Mouse (Mus musculus) cerebellum, adult 18-20 months (tissue): ENCODE data around the gene Chst8.

Experiments
- DNase-seq, 2 experiments: peaks; one replicate each; pipeline ENCODE4 v3.0.0; 2021

The Chst8 gene

DNA sequence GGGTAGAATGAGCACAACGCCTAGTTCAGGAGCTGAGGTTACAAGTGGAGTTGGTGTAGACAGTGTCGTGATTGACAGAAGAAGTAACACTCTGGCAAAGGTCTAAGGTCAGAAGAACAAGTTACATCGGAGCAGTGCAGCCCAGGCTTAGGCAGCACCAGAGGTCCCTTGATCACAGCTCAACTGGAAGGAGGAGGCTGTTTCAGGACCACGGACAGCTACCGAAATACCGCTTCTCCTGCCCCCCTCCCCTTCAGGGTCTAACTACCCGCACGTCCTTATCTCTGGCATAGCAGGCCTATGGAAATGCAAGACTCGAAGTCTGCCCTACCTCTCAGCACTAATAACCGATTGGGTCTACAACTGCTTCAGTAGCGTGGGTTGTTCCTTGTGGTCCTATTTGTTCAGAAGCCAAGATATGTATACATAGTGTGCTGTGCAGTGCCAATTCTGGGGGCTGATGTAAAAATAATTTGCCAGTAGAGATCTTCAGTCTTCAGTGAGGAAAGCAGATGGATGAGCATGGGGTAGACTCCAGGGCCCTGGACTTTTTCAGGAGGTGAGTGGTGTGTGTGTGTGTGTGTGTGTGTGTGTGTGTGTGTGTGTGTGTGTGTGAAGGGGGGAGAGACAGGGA lies 109.7 kb downstream of the Chst8 start:
- DNase-seq, result no peak

DNA sequence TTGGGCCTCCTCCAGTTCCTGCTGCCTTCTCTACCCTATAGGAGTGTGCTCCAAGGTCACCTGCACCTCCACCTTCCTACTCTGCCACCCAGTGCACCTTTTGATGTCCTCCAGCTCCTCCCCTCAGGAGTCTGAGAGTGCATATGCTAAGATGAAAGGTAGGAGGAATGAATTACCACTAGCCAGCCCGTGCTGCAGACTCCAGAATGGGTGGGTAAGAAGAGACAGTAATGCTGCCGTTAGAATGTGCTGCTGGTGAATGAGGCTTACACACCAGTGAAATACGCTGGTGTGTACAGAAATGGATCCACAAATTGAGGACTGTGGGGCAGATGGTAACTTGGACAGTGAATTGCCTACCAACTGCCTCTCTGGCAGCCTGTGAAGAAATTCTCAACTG lies 112.6 kb downstream of the Chst8 start:
- no peak for DNase-seq

DNA sequence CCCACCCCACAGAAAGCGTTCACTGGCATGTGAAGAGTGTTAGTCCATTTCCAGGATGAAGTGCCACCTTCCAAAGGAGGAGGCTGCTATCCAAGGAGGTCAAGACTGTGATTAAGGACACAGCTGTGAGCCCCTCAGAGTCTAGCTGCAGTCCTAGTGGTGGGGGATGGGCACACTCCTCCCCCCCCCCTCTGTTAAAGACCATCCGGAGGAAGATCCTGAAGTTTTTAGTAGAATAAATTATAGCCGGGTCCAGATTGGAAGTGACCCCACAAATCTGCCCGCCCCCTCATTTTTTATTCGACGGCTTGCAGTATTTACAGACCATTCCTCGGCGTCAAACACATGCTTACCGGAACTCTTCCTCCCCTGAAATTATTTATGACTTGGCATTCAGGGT lies 114.3 kb downstream of the Chst8 start:
- no peak for DNase-seq

DNA sequence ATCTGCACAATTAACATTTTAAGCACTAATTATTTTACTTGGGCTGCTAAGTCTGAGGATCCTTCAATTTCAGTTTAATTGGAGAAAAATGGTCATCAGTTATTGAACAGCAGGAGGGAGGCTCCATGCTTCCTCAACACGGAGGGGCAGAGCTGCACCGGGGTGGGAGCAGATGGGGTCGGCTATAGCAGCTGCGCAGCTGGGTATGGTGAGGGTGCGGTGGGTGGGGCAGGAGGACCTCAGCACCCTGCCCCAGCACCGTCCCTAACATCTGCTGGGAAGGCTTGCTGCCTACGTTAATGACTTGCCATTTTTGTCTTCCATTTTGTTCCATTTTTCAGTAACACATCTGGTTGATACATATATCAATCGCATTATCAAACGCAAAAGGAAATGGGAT lies 116.4 kb downstream of the Chst8 start:
- DNase-seq, result no peak

DNA sequence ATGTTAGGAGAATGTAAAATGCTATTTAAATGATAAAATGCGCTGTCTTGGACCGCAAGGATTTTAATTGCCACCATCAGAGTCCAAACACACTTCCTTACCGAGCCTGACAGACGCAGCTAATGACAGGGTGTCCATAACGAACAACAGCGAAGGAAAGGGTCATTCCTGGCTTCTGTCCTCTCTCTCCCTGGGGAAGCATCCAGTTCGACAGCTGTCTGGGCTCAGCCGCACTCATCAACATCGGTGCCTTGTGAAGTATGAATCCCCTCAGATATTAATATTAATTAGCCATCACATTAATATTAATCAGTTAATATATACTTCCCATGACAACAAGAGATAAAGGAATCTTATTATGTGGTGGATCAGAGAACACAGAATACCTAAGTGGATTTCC lies 117.6 kb downstream of the Chst8 start:
- DNase-seq, result no peak

DNA sequence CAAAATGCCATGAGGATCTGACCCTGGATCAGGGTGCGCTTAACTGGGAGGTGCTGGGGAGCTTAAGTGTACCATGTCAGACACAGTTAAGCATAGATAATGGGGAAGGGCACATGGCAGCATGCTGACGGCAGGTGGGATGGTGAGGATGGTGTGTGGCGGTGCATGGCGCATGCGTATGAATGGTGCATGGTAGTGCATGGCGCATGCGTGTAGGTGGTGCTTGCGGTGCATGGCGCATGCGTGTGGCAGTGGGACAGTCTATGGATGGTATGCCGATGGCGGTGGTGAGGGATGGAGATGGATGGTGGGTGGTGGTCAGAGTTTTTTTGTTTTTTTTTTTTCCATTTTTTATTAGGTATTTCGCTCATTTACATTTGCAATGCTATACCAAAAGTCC lies 118.6 kb downstream of the Chst8 start:
- no peak for DNase-seq

DNA sequence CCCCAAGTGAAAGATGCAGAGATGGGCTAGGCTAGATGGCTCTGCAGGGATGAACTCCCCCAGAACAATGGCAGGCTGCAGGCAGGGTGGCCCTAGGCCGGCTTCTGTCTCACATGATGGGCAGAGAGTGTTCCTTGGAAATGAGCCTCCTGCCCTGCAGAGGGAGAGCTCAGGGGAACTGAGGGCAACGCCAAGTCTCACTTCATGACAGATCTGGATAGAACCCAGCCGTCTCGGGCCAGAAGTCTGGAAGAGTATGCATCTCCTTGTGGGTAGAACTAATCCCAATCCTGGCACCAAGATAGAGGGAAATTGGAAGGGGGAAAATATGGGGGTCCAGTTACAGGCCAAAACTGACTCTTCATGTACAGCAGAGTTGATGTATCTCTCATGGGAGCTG lies 119.4 kb downstream of the Chst8 start:
- DNase-seq, result no peak

DNA sequence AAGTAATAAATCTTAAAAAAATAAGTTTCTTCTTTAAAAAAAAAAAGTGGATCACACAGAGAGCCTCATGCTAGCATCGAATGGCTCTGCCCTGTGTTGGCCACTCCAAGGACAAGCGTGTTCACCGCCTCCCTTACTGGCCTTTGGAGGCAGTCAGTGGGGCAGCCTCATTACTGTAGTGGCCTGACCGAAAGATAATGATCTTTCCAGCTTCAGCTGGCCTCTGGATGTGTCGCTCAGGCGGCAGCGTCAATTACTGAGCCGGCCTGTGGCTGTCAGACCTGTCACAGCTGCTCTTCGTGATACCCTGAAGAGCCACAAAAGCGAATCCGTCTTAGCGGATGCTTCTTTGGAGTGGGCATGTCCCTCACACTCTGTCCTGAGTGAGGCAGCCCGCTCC lies 122.4 kb downstream of the Chst8 start:
- DNase-seq, result no peak

DNA sequence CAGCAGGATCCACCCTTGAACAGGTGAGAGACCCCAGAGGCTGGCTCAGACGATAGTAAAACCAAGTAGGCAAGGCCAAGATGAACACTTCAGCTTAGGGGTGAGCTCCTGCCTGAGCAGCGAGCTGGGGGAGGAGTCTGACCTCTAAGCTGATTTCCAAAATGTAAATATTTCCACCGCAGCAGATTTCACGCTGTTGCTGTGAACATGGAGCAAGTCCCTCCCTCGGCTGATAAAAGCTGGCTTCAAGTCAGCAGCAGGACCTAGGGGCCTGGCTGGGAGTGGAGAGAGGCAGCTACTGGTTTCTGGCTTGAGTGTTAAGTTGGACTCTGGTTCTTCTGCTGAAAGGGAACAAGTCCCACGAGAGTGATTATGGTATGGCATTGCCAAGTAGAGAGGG lies 123.5 kb downstream of the Chst8 start:
- no peak for DNase-seq

DNA sequence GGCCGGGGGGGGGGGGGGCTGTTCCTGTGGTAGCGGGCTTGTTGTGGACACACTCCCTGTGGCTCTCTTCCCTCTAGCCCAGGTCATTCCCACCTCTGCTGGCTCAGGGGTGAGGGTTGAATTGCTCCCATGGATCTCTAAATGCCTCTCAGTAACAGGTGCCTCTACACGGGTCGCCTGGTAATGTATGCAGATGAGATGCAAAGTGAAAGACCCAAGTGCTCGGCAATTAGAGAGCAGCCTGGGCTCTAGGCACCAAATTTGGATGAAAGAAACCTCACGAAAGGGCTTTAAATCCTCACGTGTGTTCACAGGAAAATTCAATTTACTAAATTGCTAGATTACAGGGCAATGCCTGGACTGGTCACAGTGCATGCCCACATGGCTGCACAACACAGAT lies 126.7 kb downstream of the Chst8 start:
- no peak for DNase-seq

DNA sequence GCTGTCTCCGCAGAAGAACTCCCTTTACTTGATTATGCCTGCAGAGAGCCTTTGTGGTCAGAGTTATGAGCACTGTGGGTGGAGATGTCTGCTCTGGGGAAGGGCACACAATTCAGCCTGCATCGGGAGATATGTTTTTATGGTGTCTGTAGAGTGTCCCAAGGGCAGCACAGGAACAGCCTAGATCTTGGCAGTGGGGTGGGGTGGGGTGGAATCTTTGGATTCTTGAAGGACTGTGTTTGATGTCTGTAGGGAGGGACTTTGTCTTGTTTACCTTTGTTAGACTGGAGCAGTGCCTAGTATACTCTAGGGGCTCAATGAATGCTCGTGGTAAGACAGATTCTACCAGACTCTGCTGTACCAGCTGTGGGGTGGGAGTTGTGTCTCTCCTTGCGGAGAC lies 127.3 kb downstream of the Chst8 start:
- DNase-seq, result no peak

DNA sequence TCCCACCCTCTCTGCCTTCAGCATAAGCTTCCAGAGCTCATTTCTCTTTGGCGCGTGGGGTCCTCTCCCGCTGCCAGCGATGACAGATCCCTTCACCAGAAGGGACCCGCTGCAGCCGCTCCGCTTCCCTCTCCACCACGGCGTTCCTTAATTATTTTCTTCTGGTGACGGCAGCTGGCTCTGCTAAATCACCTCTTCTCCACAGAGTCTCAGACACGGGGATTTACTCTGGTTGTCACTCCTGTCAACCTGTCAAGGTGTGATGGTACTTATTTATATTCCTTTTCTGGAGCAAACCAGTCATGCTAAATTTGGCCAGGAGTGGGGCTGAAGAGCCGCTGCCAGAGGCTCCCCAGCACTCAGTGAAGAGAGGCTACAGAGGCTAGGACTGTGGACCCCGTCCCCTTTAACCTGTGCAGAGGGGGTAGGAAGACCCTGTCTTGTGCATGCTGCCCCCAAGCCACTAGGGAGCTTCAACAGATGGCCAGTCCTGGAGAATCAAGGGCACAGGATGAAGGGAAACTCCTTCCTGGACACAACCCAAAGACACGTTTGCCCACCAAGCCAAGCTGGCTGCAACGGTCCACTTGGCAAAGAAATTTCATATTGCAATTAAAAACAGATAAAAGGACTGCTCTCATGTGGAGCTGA lies 131.6 kb downstream of the Chst8 start:
- DNase-seq, result no peak

DNA sequence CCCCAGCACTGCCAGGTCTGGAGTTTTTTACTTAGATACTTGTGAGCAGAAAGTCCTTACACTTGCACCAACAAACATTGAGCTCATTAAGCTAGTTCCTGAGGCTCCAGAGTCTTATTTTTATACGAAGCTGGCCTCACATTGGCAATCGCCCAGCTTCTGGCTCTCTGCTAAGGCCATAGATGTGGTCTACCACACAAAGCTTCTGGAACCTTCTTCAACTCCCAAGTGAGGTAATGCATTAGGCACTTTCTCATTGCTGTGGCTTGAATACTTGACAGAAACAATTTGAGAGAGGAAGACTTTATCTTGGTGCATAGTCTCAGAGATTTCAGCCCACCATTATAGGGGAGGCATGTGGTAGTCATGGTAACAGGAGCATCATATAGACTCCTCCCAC lies 132.6 kb downstream of the Chst8 start:
- no peak for DNase-seq

DNA sequence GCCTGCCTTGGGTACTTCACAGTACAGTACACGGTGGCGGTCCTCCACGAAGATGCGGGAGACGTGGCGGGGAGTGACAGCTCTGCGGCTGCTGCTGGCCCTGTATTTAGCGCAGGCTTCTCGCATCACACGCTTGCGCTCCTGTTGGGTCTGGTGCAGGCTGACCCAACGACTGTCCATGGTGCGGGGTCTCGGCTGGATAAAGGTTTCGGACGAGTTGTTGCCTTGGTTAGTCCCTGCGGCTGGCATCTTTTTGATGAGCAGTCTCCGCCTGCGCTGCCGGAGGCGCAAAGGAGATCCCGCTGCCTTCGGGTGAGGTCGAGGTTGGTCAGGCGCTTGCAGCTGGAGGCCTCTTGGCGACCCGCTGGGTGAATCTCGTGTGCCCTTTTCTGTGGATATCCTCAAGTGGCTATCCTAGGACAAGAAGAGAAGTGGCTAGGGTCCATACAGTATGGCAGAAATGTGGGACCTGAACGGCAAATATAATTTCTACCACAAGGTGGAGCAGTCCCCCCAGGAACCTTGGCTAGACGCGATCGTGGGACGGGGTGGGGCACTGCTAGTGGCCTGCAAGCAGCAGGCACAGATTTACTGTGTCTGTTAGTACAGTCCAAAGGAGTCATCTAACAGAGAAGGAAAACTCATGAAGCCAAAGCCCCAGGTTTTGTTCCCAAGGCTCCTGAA lies 136.5 kb downstream of the Chst8 start:
- DNase-seq, result peak; percentile 68 to 75

DNA sequence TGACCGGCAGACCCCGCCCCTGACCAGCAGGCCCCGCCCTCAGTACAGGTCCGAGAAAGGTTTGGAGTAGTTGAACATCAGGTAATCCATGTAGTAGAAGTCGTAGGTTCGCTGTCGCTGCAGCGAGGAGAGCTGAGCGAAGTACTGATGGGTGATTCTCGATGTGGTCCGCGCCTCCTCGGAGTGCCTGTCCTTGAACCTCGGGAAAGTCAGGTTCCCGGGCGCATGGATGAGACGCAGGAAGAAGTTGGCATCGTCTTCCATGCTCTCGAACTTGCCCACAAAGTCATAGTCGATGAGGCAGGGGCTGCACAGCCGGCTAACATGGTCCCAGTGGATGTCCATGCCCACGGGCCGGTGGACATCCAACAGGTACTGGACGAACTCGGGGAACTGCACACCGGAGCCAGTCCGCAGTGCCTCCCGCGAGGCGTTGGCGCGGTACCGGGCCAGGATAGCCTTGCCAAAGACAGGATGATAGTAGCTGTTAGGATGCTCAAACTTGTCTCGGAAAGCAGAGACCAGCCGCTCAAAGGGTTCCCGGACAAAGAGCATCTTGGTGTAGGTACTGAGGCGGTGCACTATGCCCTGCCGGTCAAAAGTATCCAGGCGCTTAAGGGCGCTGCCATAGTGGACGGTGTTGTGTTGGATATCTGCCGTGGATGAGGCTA lies 137.3 kb downstream of the Chst8 start:
- DNase-seq, result no peak

DNA sequence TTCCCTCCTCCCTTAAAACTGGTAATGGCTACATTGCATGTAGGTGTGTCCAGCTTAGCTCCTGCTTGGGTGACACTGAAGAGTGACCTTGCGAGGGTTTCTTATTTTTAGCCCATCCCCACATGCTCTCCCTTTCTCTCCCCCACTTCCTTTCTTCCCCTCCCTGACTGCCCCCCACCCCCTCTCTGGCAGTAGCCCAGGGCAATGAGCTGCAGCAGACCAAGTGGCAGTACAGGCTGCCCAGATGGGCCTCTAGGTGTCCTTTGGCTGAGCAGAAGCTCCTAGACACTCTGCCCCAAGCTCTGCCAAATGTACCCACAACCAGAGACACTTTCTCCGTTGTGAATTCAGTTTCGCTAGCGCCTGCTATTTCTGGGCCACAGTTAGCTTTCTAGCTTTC lies 139.6 kb downstream of the Chst8 start:
- DNase-seq, result no peak

DNA sequence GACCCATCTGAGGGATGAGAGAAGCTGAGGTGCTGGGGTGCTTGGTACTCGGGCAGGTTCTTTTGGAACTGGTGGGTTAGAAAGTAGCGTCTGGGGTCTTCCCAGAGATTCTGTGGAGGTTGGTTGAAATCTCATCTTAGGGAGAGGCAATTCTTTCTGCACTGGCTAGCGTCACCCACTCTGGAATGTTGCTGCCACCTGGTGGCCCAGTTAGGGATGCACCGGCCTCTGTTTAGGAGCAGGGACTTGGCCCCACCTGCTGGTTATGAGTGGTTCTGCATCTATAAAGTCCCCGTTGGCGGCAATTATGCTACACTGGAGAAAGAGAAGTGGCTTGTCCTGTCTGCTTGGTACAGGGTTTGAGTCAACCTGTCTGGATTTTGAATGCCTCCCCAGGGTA lies 140.6 kb downstream of the Chst8 start:
- peak; percentile 87 to 93 for DNase-seq

DNA sequence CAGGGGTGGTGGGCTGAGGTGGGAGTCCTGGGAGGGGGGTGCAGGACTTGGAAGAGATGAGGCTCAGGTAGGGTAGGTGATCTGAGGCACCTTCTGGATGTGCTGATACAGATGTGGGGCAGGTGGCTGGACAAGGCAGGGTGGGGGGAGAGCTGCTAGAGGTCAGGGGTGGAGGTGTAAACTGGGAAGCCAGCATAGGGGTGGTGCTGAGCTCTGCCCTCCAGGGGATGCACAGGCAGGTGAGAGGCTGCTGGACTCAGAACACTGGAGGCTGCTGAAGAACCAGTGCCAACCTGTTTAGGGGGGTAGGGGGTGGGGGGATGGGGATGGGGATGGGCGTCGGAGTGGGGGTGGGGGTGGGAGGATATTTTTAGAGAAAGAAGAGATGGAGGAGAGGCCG lies 141.7 kb downstream of the Chst8 start:
- no peak for DNase-seq

DNA sequence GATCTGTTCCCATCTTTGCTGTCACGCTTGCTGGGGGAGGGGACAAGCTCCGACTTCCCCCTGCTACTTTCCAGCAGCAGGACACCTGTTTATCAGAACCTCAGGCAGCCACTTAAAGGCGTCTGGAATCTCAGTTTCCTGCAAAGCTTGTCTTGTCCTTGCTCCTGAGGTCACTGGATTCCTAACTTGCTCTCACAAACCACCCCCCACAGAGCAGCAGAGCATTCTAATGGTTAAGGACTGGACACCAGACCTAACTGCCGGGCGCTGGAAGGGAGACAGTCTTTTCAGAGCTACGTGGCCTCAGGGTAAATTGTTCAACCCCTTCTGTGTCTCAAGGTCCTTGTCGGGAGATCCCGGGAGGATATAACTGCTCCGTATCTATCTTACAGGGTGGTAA lies 143.2 kb downstream of the Chst8 start:
- no peak for DNase-seq

DNA sequence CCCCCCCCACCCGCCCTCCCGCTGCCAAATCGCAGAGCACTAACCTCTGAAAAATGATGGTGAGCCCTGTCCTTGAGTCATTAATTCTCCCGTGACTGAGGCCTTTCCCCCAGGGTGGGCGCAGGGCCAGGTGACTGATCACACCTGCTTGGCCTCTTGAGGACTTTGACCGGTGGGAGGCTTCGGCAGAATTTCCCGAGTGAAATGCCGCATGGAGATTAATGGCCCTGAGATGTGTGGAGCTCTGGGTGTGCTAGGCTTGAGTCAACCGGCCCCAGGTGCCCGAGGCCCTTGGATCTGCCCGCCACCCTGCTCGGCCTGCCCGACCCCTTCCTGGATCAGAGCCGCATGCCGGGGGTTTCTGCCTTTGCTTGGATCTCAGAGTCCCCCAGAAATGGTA lies 144.6 kb downstream of the Chst8 start:
- no peak for DNase-seq

DNA sequence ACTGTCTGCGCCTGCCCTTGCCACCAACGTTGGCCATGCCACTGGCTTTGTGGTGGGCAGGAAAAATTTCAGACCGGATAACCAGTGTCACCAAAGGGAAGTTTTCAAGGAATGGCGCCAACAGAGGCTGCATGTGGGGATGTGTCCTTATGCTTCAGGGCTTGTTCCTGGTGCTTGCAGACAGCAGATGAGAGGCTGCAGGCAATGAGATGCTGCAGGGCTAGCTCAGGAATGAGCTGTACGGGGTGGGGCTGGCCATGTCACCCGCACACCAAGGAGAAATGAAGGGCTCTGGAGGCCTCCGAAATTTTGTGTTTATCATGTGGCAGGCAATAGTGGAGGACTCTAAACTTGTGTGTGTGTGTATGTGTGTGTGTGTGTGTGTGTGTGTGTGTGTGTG lies 149.4 kb downstream of the Chst8 start:
- no peak for DNase-seq

DNA sequence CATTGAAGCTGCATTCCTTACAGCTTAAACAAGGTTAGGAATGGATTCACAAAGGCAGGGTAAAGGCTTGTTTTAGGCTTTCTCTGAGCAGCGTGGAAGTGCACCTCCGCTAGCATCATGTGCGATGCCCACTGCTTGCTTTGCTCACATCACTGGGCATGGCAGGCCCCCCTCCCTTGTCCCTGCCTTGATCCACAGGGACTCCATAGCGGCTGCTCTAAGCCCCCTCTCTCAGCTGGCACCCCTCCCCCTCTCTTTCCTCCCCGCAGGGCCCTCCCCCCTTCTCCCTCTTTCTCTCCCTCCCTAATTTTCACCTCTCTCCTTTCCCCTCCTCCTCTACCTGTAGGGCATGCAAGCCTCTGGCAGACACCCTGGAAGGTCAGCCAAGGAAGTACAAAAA lies 150.3 kb downstream of the Chst8 start:
- no peak for DNase-seq

DNA sequence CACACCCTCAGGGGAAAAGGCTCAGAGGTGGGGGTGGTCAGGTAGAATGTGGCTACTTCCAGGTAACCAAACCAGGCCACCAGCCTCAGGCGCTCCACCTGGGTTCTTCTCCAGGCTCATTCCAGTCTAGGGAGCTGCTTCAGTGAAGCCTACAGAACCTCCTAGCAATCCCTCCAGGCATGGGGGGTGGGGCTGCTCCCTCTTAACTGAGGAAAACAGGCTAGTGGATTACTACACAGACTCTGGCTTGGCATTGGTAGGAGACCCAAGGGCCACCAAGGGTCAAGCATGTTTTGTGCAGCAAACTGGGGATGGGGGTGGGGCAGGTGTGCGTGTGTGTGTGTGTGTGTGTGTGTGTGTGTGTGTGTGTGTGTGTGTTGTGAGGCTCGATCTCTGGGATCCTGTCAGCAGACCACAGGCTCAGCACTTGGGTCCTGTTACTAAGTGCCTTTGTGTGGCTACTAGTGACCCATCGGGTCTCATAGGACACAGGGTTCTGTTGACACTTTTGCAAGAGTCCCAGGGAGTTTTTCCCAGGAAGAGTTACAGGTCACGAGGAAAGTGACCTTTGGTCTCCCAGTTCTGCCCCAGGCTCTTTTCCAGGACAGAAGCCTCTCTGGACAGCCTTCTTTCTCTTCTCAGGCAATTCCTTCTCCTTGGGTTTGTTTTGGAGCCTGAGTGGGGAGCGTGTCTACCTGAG lies 153.0 kb downstream of the Chst8 start:
- DNase-seq, result no peak
